Mouse (Mus musculus) neural tube, embryonic 15.5 days (tissue): ENCODE results near the gene Slc4a8. TPM values are rescaled to one million over a fixed set of nuclear protein-coding genes. Genes with fewer than 3 reads are reported as not detected.

Experiments
- ATAC-seq: fragments of 200-750 bp; cut with Nextera tagmentation; 2 replicates; pipeline ENCODE4 v1.8.0; 2017; ENCODE audit warnings: mild to moderate bottlenecking, moderate TSS enrichment, moderate library complexity; ENCODE audit not compliant: low FRiP score
- H3K27ac ChIP-seq: fragments of 300-500 bp; sonication (generic); replicated peaks from 2 replicates; pipeline ENCODE4 v1.5.1; 2015; ENCODE audit warnings: mild to moderate bottlenecking, inconsistent platforms
- H3K27me3 ChIP-seq: fragments of 300-500 bp; sonication (generic); replicated peaks from 2 replicates; pipeline ENCODE4 v1.6.1; 2015; ENCODE audit warnings: inconsistent platforms
- H3K36me3 ChIP-seq: fragments of 300-500 bp; sonication (generic); 2 replicates; pipeline ENCODE4 v1.6.1; 2015; ENCODE audit warnings: inconsistent platforms
- H3K4me1 ChIP-seq: fragments of 300-500 bp; sonication (generic); 2 replicates; pipeline ENCODE4 v1.6.1; 2015; ENCODE audit warnings: inconsistent platforms
- H3K4me2 ChIP-seq: fragments of 300-500 bp; sonication (generic); 2 replicates; pipeline ENCODE4 v1.6.1; 2015; ENCODE audit warnings: inconsistent platforms, mild to moderate bottlenecking, moderate library complexity
- H3K4me3 ChIP-seq: fragments of 300-500 bp; sonication (generic); replicated peaks from 2 replicates; pipeline ENCODE4 v1.5.1; 2015; ENCODE audit warnings: mild to moderate bottlenecking, inconsistent platforms
- H3K9ac ChIP-seq: fragments of 300-500 bp; sonication (generic); replicated peaks from 2 replicates; pipeline ENCODE4 v1.6.1; 2015; ENCODE audit warnings: mild to moderate bottlenecking, inconsistent platforms
- H3K9me3 ChIP-seq: fragments of 300-500 bp; sonication (generic); replicated peaks from 2 replicates; pipeline ENCODE4 v1.6.1; 2016; ENCODE audit warnings: inconsistent platforms
- WGBS: fragments of 180-500 bp; shearing (Covaris S2); methylation state at CpG from one replicate; pipeline ENCODE4 v1.1.7; 2015; ENCODE audit warnings: mixed read lengths; 5-methylcytosine and 5-hydroxymethylcytosine counted together
- polyA plus RNA-seq: library from polyadenylated mRNA; unstranded; fragments of >200 nt; fragmentation: Nextera tagmentation; extraction: Ambion mirVana; gene quantifications from 2 replicates; pipeline ENCODE4 v1.2.1, GENCODE M21; 2015

Gene Slc4a8
- polyA plus RNA-seq, 1 experiment from 2014 or later = 25.9 TPM

DNA sequence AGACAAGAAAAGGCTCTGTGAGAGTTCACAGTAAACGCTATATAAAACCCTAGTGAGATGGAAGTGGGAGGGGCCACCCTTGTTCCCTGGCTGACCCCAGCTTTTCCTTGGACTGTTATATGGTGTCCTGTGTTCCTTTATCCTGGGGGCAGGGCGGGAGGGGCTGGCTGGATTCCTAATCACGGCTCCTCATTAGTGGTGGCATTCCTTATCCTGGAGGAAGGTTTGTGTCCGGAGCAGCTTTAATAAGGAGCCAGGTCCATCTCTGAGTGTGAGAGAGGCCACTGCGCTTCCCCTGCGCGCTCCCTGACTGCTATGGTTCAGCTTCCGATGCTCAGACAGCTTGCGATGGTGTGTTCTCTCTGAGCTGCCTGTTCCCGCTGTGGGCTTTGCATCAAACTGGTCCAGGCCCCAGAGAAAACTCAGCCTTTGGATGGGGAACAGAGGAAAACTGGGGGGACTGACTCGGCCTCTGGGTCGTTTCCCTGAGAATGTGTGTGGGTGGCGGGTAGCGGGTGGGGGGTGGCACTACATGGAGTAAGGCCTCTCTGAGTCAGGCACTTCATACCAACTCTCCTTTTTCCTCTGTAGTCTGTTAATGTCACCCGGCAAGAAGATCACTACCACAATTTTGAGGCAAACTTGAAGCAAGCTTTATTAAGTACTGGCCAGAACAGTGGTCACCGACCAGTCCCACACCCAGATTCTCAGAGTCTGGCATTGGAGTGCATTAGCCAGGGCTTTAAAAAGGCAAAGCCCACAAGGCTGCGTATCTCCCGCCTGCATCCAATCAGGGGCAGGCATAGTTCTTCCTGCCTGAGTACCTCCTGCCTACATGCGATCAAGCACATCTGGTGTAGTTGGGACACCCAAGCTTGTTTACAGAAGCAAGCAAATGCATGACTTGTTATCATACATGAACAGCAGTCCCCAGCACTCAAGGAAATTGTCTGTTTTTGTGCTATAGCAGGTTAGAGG, 13.9 kb downstream of the Slc4a8 start:
- ATAC-seq = no peak
- Histone ChIP-seq H3K27ac (no peak overlapping the region), H3K9ac (no peak overlapping the region), H3K36me3 (0 out of 2 replicates have a peak, but pooled peaks cover 4% of the 10 kb centered on the region), H3K27me3 (no peaks in the 10 kb centered on the region), H3K4me1 (peaks cover 30% of the 10 kb centered on the region), H3K4me2 (no peak overlapping the region), H3K9me3 (no peaks in the 10 kb centered on the region), H3K4me3 (no peak overlapping the region)
- 52% methylated on average over 19 of the region's 19 CpGs for WGBS

DNA sequence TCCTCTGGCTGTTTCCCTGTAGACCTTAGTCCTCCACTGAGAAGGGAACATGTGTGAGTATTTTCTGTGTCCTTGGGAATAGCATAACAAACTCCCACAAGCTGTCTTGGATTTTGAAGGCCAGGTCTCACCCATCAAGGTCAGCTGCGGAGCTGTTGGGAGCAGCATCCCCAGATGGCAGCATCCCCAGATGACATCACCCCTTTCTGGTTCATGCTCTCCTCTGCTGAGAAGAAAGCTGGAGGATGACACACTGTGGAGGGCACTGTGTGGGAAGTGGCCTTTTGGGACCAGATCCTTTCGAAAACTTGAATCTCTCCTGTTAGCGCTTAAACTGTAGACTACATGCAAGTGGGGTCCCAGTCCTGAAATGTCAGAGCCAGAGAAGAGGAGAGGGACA, 14.9 kb downstream of the Slc4a8 start:
- no peaks in the 10 kb centered on the region for H3K36me3 ChIP-seq
- no peak overlapping the region for H3K27ac ChIP-seq
- no peaks in the 10 kb centered on the region for H3K27me3 ChIP-seq
- peaks cover 30% of the 10 kb centered on the region for H3K4me1 ChIP-seq
- no peaks in the 10 kb centered on the region for H3K9me3 ChIP-seq
- ATAC-seq = no peak
- 84% methylated on average over 3 of the region's 3 CpGs for WGBS
- no peak overlapping the region for H3K4me3 ChIP-seq
- H3K4me2 ChIP-seq = no peak overlapping the region
- 0 out of 2 replicates have a peak overlapping the region, but pooled peaks have one; percentile 12 for H3K9ac ChIP-seq

DNA sequence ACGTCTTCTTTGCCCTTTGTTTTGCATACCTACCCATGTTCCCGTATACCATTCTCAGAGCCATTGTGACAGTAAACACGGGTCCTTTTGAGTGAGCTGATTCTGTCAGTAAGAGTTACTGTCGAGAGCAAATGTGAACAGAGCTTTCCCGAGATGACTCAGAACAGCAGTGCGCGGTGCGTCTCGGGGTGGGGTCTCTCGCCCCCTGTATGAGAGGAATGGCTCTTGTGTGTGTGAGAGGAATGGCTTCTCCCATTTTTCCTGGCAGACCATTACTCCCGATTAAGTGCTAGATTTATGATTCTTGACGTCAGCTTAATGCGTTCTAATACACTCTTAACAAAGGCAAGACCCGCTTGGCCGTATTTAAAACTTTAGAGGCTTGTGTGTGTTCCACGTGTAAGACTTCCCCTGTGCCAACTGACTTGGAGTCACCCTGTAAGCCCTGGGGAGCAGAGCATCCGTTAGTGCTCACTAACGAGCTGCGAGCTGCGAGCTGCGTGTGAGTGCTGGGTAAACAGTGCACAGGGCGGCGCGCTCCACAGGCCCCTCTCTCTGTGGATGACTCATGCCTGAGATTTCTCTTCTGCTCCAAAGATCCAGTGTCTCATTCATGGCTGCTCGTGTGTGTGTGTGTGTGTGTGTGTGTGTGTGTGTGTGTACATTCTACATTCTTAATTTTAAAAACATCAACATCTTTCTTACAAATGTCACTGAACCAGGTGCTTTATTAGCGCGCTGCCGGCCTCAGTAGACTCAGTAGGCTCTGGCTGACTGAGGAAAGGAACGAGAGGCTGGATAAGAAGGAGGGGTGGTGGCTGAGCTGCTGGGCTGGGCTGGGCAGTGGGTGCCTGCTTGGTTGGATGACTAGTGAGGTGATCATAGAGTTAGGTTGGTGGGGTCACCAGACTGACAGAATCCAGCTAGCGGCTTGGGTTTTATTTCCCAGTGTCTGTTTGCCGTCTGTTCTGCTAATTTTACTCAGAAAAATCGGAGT, 15.8 kb downstream of the Slc4a8 start:
- 23% methylated on average over 32 of the region's 32 CpGs for WGBS

GRCm38 (mm10) chr15:100779896-100780295, 18.3 kb downstream of the Slc4a8 start:
- Histone ChIP-seq H3K4me3 (no peak overlapping the region), H3K9ac (no peak overlapping the region), H3K27me3 (no peaks in the 10 kb centered on the region), H3K36me3 (peaks cover 16% of the 10 kb centered on the region), H3K27ac (no peak overlapping the region), H3K4me2 (no peak overlapping the region), H3K9me3 (no peaks in the 10 kb centered on the region), H3K4me1 (peaks cover 30% of the 10 kb centered on the region)
- 67% methylated on average over 10 of the region's 10 CpGs for WGBS
- no peak for ATAC-seq

More for the DNA sequence above, 15.8 kb downstream of the Slc4a8 start:
- H3K27me3 ChIP-seq = no peaks in the 10 kb centered on the region
- peak overlapping the region; percentile 17 for H3K4me2 ChIP-seq
- H3K36me3 ChIP-seq = no peaks in the 10 kb centered on the region
- 0 out of 2 replicates have a peak overlapping the region, but pooled peaks have one; percentile 24 for H3K27ac ChIP-seq
- H3K9me3 ChIP-seq = no peaks in the 10 kb centered on the region
- ATAC-seq = 0 out of 2 replicates have a peak, but pooled peaks have one; percentile 59
- H3K4me1 ChIP-seq = peaks cover 30% of the 10 kb centered on the region
- 0 out of 2 replicates have a peak overlapping the region, but pooled peaks have one; percentile 12 for H3K9ac ChIP-seq
- H3K4me3 ChIP-seq = no peak overlapping the region

GRCm38 (mm10) chr15:100783244-100783987, 21.9 kb downstream of the Slc4a8 start:
- 96% methylated on average over 13 of the region's 13 CpGs for WGBS
- Histone ChIP-seq H3K27me3 (no peaks in the 10 kb centered on the region), H3K4me2 (no peak overlapping the region), H3K27ac (no peak overlapping the region), H3K4me3 (no peak overlapping the region), H3K36me3 (peaks cover 35% of the 10 kb centered on the region), H3K4me1 (no peaks in the 10 kb centered on the region), H3K9ac (no peak overlapping the region), H3K9me3 (no peaks in the 10 kb centered on the region)
- no peak for ATAC-seq

- Histone ChIP-seq H3K4me1 (no peaks in the 10 kb centered on the region), H3K9me3 (no peaks in the 10 kb centered on the region), H3K4me3 (no peak overlapping the region), H3K27ac (no peak overlapping the region), H3K9ac (no peak overlapping the region), H3K4me2 (no peak overlapping the region), H3K27me3 (no peaks in the 10 kb centered on the region), H3K36me3 (peaks cover 71% of the 10 kb centered on the region)
- WGBS = 82% methylated on average over 6 of the region's 6 CpGs
- ATAC-seq = no peak
These were observed 28.7 kb downstream of the Slc4a8 start for GRCm38 (mm10) chr15:100790219-100790618.

DNA sequence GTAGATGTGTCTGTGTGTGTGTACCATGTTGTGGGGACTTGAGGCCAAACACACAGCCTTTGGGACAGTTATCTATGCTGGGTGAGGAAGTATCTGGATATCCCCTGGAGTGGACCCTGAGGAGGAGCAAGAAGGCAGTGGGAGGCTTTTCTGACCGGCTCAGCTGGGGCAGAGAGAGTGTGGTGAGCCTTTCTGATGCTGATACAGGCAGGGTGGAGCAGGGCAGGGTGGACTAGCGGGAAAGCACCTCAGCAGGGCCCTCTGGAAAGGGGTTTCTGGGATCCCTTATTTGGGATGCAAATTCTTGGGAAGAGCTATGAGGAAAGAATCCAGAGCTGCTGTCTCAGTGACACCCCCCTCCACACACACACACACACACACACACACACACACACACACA, 30.8 kb downstream of the Slc4a8 start:
- no peak overlapping the region for H3K4me2 ChIP-seq
- no peak overlapping the region for H3K9ac ChIP-seq
- no peak overlapping the region for H3K27ac ChIP-seq
- WGBS = 60% methylated on average over 2 of the region's 2 CpGs
- no peak overlapping the region for H3K4me3 ChIP-seq
- no peak for ATAC-seq
- H3K27me3 ChIP-seq = no peaks in the 10 kb centered on the region
- H3K9me3 ChIP-seq = no peaks in the 10 kb centered on the region
- no peaks in the 10 kb centered on the region for H3K4me1 ChIP-seq
- peaks cover 79% of the 10 kb centered on the region for H3K36me3 ChIP-seq

- Histone ChIP-seq H3K27ac (no peak overlapping the region), H3K9ac (no peak overlapping the region), H3K4me3 (no peak overlapping the region), H3K4me1 (peaks cover 9% of the 10 kb centered on the region), H3K27me3 (no peaks in the 10 kb centered on the region), H3K4me2 (no peak overlapping the region), H3K36me3 (peaks cover 61% of the 10 kb centered on the region), H3K9me3 (no peaks in the 10 kb centered on the region)
- ATAC-seq = no peak
- whole genome bisulfite sequencing = 68% methylated on average over 13 of the region's 13 CpGs
These were observed 39.4 kb downstream of the Slc4a8 start for GRCm38 (mm10) chr15:100800914-100801313.

DNA sequence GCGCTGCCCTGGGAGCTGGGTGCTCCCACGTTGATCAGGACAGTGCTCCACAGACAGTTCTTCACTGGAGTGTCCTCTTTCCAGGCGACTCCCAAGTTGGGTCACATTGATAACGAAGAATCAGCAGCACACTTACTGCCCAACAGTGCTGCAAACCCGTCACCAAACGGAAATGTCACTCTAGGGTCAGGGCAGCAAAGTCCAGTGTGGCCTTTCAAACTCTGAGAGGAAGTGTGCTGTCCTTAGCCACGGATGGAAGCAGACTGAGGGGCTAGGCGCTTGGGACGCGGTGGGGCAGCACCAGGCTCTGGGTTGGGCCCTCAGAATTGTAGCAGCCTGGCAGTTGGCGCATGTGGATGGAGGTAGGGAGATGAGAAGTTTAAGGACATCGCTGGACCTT, 46.5 kb downstream of the Slc4a8 start:
- H3K4me2 ChIP-seq = no peak overlapping the region
- no peak overlapping the region for H3K4me3 ChIP-seq
- no peaks in the 10 kb centered on the region for H3K9me3 ChIP-seq
- H3K27me3 ChIP-seq = no peaks in the 10 kb centered on the region
- no peak for ATAC-seq
- 82% methylated on average over 12 of the region's 12 CpGs for WGBS
- peaks cover 58% of the 10 kb centered on the region for H3K36me3 ChIP-seq
- H3K9ac ChIP-seq = no peak overlapping the region
- H3K4me1 ChIP-seq = peaks cover 18% of the 10 kb centered on the region
- H3K27ac ChIP-seq = no peak overlapping the region

DNA sequence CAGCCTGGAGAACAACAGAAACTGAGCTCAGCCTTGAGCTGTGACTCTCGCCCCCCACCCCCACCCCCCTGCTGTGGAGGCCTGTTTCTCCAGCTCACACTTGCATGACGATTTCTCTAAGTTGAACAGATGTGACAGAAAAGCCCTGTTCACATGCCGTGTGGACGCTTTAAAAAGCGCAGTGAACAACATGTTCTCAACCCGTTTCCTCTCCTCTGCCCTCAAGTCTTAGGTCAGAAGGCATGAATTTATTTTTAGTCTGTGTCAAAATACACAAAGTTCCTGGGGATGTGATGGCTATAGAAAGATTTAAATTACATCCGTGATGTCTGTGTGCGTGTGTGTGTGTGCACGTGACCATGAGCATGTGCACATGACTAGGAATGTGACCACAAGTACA, 46.9 kb downstream of the Slc4a8 start:
- Histone ChIP-seq H3K27ac (no peak overlapping the region), H3K27me3 (no peaks in the 10 kb centered on the region), H3K4me2 (no peak overlapping the region), H3K36me3 (peaks cover 58% of the 10 kb centered on the region), H3K9ac (no peak overlapping the region), H3K9me3 (no peaks in the 10 kb centered on the region), H3K4me3 (no peak overlapping the region), H3K4me1 (peaks cover 18% of the 10 kb centered on the region)
- 78% methylated on average over 9 of the region's 9 CpGs for WGBS
- ATAC-seq = no peak

DNA sequence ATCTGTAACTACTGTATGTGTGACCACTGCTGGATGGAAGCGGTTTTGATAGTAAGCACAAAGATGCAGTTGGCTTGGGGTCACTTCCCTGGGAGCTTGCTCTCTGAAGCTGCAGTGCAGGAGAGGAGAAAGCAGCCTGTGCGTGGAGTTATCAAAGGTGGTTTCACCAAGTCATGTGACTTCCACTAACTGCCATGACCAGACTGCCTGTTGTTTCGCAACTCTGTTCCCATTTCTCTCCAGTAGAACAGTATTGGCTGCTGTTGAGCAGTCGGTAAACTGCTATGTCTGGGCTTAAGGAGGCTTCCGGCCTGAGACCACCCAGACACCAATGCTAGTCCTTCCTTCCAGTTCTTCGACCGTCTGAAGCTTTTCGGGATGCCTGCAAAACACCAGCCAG, 48.7 kb downstream of the Slc4a8 start:
- no peak for ATAC-seq
- Histone ChIP-seq H3K27me3 (no peaks in the 10 kb centered on the region), H3K4me1 (peaks cover 15% of the 10 kb centered on the region), H3K9ac (no peak overlapping the region), H3K4me3 (no peak overlapping the region), H3K9me3 (no peaks in the 10 kb centered on the region), H3K4me2 (no peak overlapping the region), H3K27ac (no peak overlapping the region), H3K36me3 (peaks cover 68% of the 10 kb centered on the region)
- WGBS = 93% methylated on average over 8 of the region's 8 CpGs
